Mouse (Mus musculus) heart, adult 2 months (tissue): ENCODE results near the gene Atp6ap2.

Source experiments
- CTCF ChIP-seq: fragments of 200-600 bp; IDR thresholded peaks from 2 replicates; pipeline ENCODE4 v1.8.1; 2022; ENCODE audit warnings: antibody characterized with exemption, mild to moderate bottlenecking, moderate library complexity
- EP300 ChIP-seq: fragments of 200-500 bp; IDR thresholded peaks from 2 replicates; pipeline ENCODE4 v1.6.1; 2011; ENCODE audit warnings: low read depth, low read length, control low read depth; ENCODE audit not compliant: insufficient read depth
- POLR2A ChIP-seq: fragments of 200-500 bp; IDR thresholded peaks from 2 replicates; pipeline ENCODE4 v1.6.1; 2011; ENCODE audit warnings: mild to moderate bottlenecking, low read depth, low read length, control low read depth; ENCODE audit not compliant: insufficient read depth

- TF ChIP-seq POLR2A (no peak), CTCF (no peak), EP300 (no peak)
These were observed 356 bp downstream of the Atp6ap2 start for GRCm38 (mm10) chrX:12587958-12588355.
